Mouse (Mus musculus): ENCODE measurements around the gene Ccer2.

Gene Ccer2

DNA sequence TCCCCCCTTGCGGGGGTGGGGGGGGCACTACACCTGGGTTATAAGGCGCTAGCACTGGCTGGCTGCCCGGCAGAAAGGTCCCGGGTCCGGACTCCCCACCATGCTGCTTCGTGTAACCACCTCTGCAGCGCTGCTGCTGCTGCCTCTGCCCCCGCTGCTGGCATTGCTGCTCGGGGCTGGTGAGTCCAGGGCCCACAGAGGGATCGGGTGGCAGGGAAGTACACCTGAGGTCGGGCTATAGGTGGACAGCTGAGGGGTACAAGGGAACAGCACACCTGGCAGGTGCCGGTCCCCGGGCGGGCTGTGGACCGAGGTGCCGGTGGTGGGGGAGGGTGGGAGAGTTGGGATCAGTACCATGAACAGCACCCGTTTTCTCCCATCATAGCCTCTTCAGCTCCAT is at the start of gene Ccer2:
Gene Ccer2, plus strand, starts transcription at position 96 of the 400 bp plus-strand sequence.
- no peak for DNase-seq (ENCODE audit: low read depth, low spot score)

GRCm38 (mm10) chr7:28709454-28709853 is 46.5 kb upstream of the Ccer2 start:
- DNase-seq (ENCODE audit: low read depth, low spot score): no peak

DNA sequence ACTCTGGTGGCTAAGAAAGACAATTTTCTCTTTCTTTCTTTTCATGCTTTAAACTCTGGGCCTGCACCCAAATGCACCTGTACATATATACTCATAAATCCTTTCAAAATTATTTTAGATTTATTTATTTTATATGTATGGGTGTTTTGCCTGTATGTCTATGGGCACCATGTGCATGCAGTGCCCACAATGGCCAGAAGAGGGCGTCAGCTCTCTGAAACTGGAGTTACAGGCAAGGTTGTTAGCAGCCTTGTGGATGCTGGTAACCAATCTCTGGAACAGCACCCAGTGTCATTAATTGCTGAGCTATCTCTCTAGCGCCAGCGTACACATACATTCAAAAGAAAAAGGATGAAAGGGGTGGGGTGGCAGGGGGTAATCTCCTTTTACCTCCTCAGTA is 45.0 kb upstream of the Ccer2 start:
- no peak for DNase-seq (ENCODE audit: low read depth, low spot score)

DNA sequence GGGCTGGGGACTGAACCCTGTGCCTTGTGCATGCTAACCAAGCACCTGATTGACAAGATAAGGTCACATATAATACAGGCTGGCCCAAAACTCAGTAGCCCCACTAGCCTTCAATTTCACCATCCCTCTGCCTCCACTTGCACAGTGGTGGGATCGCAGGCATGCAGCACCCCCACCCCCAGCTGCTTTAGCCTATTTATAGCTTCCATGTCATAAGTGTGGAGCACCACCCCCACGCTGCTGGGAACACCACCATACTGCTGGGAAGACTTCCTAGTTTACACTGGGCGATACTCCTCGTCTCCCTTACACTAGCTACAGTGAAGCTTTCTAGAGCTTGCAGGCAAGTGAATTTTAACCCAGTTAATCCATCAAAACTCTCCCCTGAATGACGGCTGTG is 41.3 kb upstream of the Ccer2 start:
- no peak for DNase-seq (ENCODE audit: low read depth, low spot score)

- DNase-seq (ENCODE audit: low read depth, low spot score): no peak
These were observed 40.4 kb upstream of the Ccer2 start for GRCm38 (mm10) chr7:28715598-28715997.

- DNase-seq (ENCODE audit: low read depth, low spot score): peak; percentile 75
These were observed 39.2 kb upstream of the Ccer2 start, which contains the start of gene Fbxo17 for GRCm38 (mm10) chr7:28716590-28717281. Gene Fbxo17 (plus strand): TSS chr7:28716804.

DNA sequence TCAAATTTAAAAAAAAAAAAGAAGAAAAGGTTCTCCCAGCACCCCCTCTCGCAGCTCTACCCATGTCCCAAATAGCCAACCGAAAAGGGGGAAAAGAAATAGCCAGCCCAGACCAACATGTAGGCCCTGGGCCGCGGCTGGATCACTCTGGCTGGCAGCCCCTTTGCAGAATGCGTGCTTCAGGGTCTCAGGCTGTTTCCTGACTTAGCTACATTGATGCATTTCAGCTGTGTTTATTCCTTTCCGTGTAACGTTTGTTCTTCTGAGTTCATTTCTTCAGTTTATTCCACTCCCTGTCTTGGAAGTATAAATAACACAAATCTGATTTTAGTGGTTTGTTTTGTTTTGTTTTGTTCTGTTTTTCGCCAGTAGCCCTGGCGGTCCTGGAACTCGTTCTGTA is 38.2 kb upstream of the Ccer2 start:
- no peak for DNase-seq (ENCODE audit: low read depth, low spot score)

- no peak for DNase-seq (ENCODE audit: low read depth, low spot score)
These were observed 36.8 kb upstream of the Ccer2 start for GRCm38 (mm10) chr7:28719159-28719558.

GRCm38 (mm10) chr7:28719650-28720049 is 36.3 kb upstream of the Ccer2 start:
- DNase-seq (ENCODE audit: low read depth, low spot score): no peak

GRCm38 (mm10) chr7:28720753-28721537 is 35.0 kb upstream of the Ccer2 start:
- DNase-seq (ENCODE audit: low read depth, low spot score): peak; percentile 48

DNA sequence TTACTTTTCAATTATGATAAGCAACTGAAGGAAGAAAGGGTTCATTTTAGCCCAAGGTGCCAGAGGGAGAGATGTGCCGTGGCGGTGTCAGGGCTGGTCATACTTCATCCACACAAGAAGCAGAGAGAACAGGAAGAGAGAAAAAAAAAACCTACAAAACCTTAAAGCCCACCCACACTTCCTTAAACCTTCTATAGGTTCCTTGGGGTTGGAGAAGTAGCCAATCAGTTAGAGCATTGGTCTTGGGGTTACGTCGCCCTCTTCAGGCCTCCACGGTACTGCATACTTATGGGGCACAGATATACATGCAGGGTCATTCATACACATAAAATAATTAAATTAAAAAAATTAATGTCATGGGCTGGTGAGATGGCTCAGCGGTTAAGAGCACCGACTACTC is 33.9 kb upstream of the Ccer2 start:
- no peak for DNase-seq (ENCODE audit: low read depth, low spot score)

DNA sequence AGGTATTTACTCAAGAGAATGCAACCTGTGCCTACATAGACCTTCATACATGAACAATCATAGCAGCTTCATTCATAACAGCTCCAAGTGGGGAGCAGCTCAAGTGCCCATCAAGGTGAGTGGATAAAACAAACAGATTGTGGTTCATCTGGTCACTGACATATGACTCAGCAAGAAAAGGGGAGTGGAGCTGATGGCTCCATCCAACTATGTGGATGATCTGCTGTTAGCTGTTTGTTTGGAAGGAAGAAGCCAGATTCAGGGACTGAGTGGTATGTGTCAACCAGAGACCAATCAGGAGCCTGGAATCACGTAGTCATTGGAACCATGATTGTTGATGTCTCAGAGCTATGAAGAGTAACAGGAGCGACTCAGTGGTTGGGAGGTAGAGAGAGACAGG is 31.4 kb upstream of the Ccer2 start:
- DNase-seq (ENCODE audit: low read depth, low spot score): no peak

DNA sequence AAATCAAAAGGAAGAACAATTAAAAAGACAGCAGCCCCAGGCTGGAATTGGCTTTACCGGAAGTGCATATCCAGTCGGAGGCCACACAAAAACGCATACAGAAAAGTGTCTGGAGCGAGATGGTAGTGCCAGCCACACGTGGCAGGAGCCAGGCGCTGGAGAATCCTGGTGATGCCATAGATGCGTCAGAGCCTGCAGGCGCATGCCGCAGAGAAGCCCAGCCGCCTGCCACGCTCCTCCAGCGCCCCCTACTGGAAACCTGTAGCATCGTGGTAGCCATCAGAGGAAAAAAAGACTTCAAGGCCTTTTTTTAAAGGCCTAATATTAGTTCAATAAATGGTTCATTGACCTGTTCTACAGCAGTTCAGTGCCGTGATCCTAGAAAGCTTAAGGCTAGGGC is 29.4 kb upstream of the Ccer2 start:
- DNase-seq (ENCODE audit: low read depth, low spot score): peak; percentile 86

DNA sequence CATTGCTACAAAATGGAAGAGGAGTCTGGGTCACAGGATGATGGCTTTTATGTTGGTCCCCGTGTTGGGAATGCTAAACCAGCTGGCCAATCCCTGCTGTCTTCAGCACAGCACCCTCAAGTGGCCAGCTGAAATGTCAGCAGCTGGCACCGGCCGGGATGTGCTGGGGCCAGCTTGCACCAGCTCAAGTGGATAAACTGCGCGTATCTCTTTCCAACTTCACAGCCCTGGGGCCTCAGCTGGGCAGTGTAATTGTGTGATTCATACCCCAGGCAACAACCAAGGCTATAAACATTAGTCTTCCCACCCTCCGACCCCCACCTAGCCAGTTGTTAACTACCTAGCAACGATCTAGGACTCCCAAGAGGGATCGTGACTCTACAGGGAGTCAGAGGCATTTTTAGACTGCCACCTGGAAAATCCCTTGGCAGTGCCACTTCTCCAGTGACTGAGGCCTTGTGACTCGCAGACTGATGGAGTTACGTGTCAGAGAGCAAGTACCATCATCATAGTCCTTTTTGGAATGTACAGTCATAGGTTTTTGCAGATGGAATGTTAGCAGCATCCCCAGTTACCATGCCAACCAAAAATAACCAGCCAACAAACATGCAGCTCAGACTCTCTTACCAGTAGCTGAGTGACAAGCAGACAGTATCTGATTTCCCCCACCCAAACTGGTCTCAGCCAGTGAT is 28.2 kb upstream of the Ccer2 start:
- DNase-seq (ENCODE audit: low read depth, low spot score): no peak

DNA sequence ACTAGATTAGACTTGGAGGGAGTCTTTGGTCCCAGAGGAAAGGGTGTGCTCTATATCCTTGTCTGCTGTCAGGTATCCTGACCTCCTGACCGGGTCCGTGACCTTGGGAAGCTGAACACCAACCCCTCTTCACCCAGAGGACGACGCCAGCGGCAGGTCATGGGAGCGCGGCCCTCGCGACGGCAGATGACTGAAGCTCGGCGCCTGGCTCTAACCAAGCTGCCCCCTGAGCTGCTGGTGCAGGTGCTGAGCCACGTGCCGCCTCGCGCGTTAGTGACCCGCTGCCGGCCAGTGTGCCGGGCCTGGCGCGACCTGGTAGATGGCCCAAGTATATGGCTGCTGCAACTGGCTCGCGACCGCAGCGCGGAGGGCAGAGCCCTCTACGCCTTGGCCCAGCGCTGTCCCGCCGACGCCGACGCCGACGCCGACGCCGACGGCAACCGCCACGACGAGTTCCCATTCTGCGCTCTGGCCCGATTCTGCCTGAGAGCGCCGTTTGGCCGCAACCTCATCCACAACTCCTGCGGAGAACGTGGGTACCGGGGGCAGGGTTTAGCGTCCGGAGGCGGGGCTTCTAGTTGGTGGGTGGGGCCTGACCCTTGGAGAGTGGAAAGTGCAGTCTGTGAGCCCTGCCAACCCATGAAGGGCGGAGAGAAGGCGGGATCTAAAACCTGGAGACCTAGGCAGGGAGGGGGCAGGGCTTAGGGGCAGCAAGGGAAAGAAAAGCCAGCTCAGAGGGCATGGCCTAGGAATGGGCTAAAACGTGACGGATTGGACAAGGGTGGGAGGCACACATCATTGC is 23.4 kb upstream of the Ccer2 start:
- DNase-seq (ENCODE audit: low read depth, low spot score): peak; percentile 86

- no peak for DNase-seq (ENCODE audit: low read depth, low spot score)
These were observed 22.8 kb upstream of the Ccer2 start for GRCm38 (mm10) chr7:28733211-28733610.

DNA sequence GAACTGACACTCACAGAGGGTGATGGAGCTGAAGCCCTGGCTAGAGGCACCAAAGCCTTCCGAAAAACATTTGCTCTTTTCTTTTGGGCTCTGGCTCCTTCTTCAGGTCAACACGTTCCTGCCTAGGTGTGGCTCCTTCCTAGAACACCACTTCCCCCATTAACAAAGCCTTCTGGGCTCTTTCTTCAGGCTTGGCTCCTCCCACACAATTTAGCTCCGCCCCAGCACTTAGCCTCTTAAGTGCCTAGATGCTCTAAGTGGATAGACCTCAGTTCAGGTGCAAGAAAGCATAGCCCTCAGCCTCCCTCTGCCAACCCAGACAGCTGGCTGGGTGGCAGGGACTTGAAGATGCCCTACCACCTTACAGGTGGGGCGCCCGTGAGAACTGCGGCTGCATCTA is 20.3 kb upstream of the Ccer2 start:
- no peak for DNase-seq (ENCODE audit: low read depth, low spot score)

DNA sequence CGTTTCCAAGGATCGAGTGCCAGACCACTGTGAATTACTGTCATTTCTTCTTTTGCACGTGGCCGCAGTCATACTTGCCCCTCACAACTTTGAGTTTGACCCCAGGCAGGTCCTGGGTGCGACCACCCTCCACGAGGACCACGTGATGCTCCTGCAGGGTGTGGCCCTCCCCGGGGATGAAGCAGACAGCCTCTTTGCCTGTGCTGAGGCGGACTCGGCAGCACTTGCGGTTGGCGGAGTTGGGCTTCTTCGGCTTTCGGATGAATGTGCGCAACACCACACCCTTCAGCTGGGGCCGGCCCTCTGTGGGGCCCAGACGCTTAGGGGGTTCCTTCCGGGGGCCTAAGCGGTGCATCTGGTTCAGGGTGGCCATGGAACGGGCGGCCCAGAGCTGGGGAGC is 16.1 kb upstream of the Ccer2 start:
- no peak for DNase-seq (ENCODE audit: low read depth, low spot score)

GRCm38 (mm10) chr7:28740949-28741348 is 15.0 kb upstream of the Ccer2 start:
- no peak for DNase-seq (ENCODE audit: low read depth, low spot score)

- DNase-seq (ENCODE audit: low read depth, low spot score): no peak
These were observed 14.6 kb upstream of the Ccer2 start for GRCm38 (mm10) chr7:28741368-28741708.

- peak; percentile 98 for DNase-seq (ENCODE audit: low read depth, low spot score)
These were observed 14.1 kb upstream of the Ccer2 start, which contains the start of the genes Mrps12 and Sars2 for GRCm38 (mm10) chr7:28741709-28742438. Gene Mrps12 (minus strand): TSS chr7:28741820. Gene Sars2 (plus strand): TSS chr7:28741992.

Data from mesoderm, embryonic 11.5 days (tissue).